Comparison of ENCODE assay signal across 7 mouse cellular contexts in genomic region chr19:37237712-37238437, GRCm38 (mm10). TPM values are rescaled to one million over a fixed set of nuclear protein-coding genes. Genes with fewer than 3 reads are reported as not detected.
A peak's percentile ranks its signal among the peaks of the same experiment; 100 is the strongest.
DNase-seq lines count a peak whose midpoint lies in the region; ATAC-seq and TF ChIP-seq lines count a peak whose summit lies in the region.

No protein-coding gene starts in this region.

- WGBS in forebrain, embryonic 13.5 days = 7% methylated on average over 15 of the region's 15 CpGs

- ATAC-seq in forebrain, embryonic 13.5 days = no peak
- peak; percentile 76 for ATAC-seq in megakaryocyte progenitor cell, adult 5-6 weeks (replicated peaks; ENCODE audit: poor library complexity)

- H3K4me2 ChIP-seq in CH12.LX (ENCODE audit: insufficient read depth, low read depth, poor library complexity, severe bottlenecking) = peak overlapping the region; percentile 83
- H3K4me2 ChIP-seq in forebrain, embryonic 13.5 days = peak overlapping the region; percentile 5; the same call in 1 of the 2 replicates

- TF ChIP-seq POLR2A in CH12.LX (IDR thresholded peaks at IDR 0.05; ENCODE audit: low read depth, low read length) (no peak), MEL (IDR thresholded peaks at IDR 0.05; ENCODE audit: control insufficient read depth in 1 of 2, insufficient read depth in 1 of 2, low read depth in 1 of 2, low read length in 2 of 2, poor library complexity in 1 of 2) (no peak)

- dilution Hi-C loops in CH12.LX (cut with MboI; ENCODE audit: extremely low pct_ligation_motif_present, extremely low pct_unique_long_range_greater_than_20kb, low sequenced_read_pairs) = no loop called here

- H3K36me3 ChIP-seq in CH12.LX (replicated peaks in 1 of 2; ENCODE audit: control insufficient read depth in 1 of 2, insufficient read depth in 1 of 2, low read length in 1 of 2) (no peaks in the 10 kb centered on the region), MEL (ENCODE audit: control insufficient read depth in 1 of 2, insufficient read depth in 2 of 2, low read length in 2 of 2) (peaks cover 0 to 27% of the 10 kb centered on the region in 2 experiments; a peak in 2 of 4 replicates)
- H3K36me3 ChIP-seq in forebrain, embryonic 13.5 days (ENCODE audit: poor library complexity, severe bottlenecking) = no peaks in the 10 kb centered on the region

- H3K27me3 ChIP-seq in CH12.LX (replicated peaks) = no peaks in the 10 kb centered on the region
- no peaks in the 10 kb centered on the region for H3K27me3 ChIP-seq in MEL (ENCODE audit: control insufficient read depth in 1 of 2, insufficient read depth in 2 of 2, low read length in 2 of 2)
- H3K27me3 ChIP-seq in forebrain, embryonic 13.5 days = peaks cover 27% of the 10 kb centered on the region

- in situ Hi-C loops in CH12.LX (cut with MboI; ENCODE audit: low pct_ligation_motif_present, low pct_unique_long_range_greater_than_20kb, low sequenced_read_pairs) = no loop called here

- H3K27ac ChIP-seq in CH12.LX (ENCODE audit: insufficient read depth, low read depth) = no peak overlapping the region
- peak overlapping the region; percentile 81 for H3K27ac ChIP-seq in MEL (ENCODE audit: control insufficient read depth, low read depth, low read length)
- no peak overlapping the region for H3K27ac ChIP-seq in forebrain, embryonic 13.5 days

- TF ChIP-seq CTCF in CH12.LX (conservative IDR thresholded peaks at IDR 0.05 in 1 of 2, IDR thresholded peaks at IDR 0.05 in 1 of 2; ENCODE audit: low read depth in 2 of 2, low read length in 2 of 2) (0 out of 4 replicates have a peak, but pooled peaks of 1 of the 2 experiments have one; percentile 20), MEL (IDR thresholded peaks at IDR 0.05 in 2 of 3, conservative IDR thresholded peaks at IDR 0.05 in 1 of 3; ENCODE audit: control insufficient read depth in 1 of 3, insufficient read depth in 1 of 3, low read depth in 2 of 3, low read length in 3 of 3, poor library complexity in 1 of 3, severe bottlenecking in 1 of 3) (peak in 2 of 3 experiments; percentile 17 to 21; a peak in 3 of 6 replicates)

- TF ChIP-seq EP300 in CH12.LX (IDR thresholded peaks at IDR 0.05; ENCODE audit: low read length) = no peak
- peak; percentile 66 to 96 for TF ChIP-seq EP300 in MEL (IDR thresholded peaks at IDR 0.05; ENCODE audit: low read depth in 1 of 2, low read length in 2 of 2)

- H3K4me1 ChIP-seq in CH12.LX (ENCODE audit: control insufficient read depth in 1 of 2, insufficient read depth in 2 of 2) (peaks cover 3 to 6% of the 10 kb centered on the region in 2 experiments), MEL (ENCODE audit: control insufficient read depth in 1 of 2, insufficient read depth in 2 of 2, low read length in 2 of 2) (peaks cover 21 to 30% of the 10 kb centered on the region in 2 experiments)
- H3K4me1 ChIP-seq in forebrain, embryonic 13.5 days = peaks cover 13% of the 10 kb centered on the region; the same call in 1 of the 2 replicates

- H3K9me3 ChIP-seq in CH12.LX (replicated peaks; ENCODE audit: low read length) (no peaks in the 10 kb centered on the region), MEL (replicated peaks; ENCODE audit: insufficient read depth, low read length) (no peaks in the 10 kb centered on the region)
- no peaks in the 10 kb centered on the region for H3K9me3 ChIP-seq in forebrain, embryonic 13.5 days (replicated peaks)

- DNase-seq in CH12.LX (ENCODE audit: extremely low read depth) (no peak), MEL (ENCODE audit: low read depth, low spot score) (peak; percentile 89)
- no peak for DNase-seq in adrenal gland, postnatal 10 days
- DNase-seq in adrenal gland, adult 8-10 months = no peak
- no peak for DNase-seq in cerebellum, adult 11 months

- H3K79me2 ChIP-seq in CH12.LX (replicated peaks; ENCODE audit: control insufficient read depth, extremely low read depth, insufficient read depth, poor library complexity, severe bottlenecking) (no peaks in the 10 kb centered on the region), MEL (ENCODE audit: control insufficient read depth, insufficient read depth, low read length, poor library complexity) (no peaks in the 10 kb centered on the region)

- H3K9ac ChIP-seq in CH12.LX (ENCODE audit: insufficient read depth, low read depth) (0 out of 2 replicates have a peak overlapping the region, but pooled peaks have one; percentile 42), MEL (ENCODE audit: control insufficient read depth, low read depth, low read length, poor library complexity, severe bottlenecking) (peak overlapping the region; percentile 38)
- H3K9ac ChIP-seq in forebrain, embryonic 13.5 days = no peak overlapping the region

- H3K4me3 ChIP-seq in CH12.LX (replicated peaks in 1 of 3; ENCODE audit: low read depth in 2 of 3, low read length in 2 of 3, poor library complexity in 1 of 3) (peak overlapping the region in 1 of 3 experiments; percentile 5), MEL (ENCODE audit: control insufficient read depth in 1 of 2, insufficient read depth in 1 of 2, low read depth in 2 of 2, low read length in 2 of 2) (peak overlapping the region; percentile 40 to 56)
- no peak overlapping the region for H3K4me3 ChIP-seq in forebrain, embryonic 13.5 days

- TF ChIP-seq RAD21 in CH12.LX (IDR thresholded peaks at IDR 0.05; ENCODE audit: low read depth, low read length) = peak; percentile 1; the same call in 1 of the 2 replicates
- TF ChIP-seq RAD21 in MEL (IDR thresholded peaks at IDR 0.05; ENCODE audit: low read depth, low read length) = peak; percentile 19

TF ChIP-seq in CH12.LX, 34 proteins besides CTCF, POLR2A, EP300 and RAD21:
- TF ChIP-seq PAX5 (IDR thresholded peaks at IDR 0.05; ENCODE audit: low read length) (no peak), ZMIZ1 (IDR thresholded peaks at IDR 0.05; ENCODE audit: low read depth, low read length) (no peak)
TF ChIP-seq in CH12.LX: peak in this region for 0.

TF ChIP-seq in MEL, 35 proteins besides CTCF, POLR2A, EP300 and RAD21:
- TF ChIP-seq RCOR1 (IDR thresholded peaks at IDR 0.05; ENCODE audit: low read depth, low read length) = peak; percentile 61
- TF ChIP-seq SIN3A (IDR thresholded peaks at IDR 0.05; ENCODE audit: low read length) = peak; percentile 69; the same call in 1 of the 2 replicates
- TF ChIP-seq USF1 (IDR thresholded peaks at IDR 0.05; ENCODE audit: low read depth, low read length) = no peak
- TF ChIP-seq MEF2A (IDR thresholded peaks at IDR 0.05; ENCODE audit: extremely low read depth, insufficient replicate concordance, low read depth, low read length, poor library complexity, severe bottlenecking) = peak; percentile 66; the same call in 1 of the 2 replicates
- TF ChIP-seq MXI1 (IDR thresholded peaks at IDR 0.05; ENCODE audit: low read depth, low read length) = peak; percentile 44; the same call in 1 of the 2 replicates
- TF ChIP-seq BHLHE40 (IDR thresholded peaks at IDR 0.05; ENCODE audit: borderline replicate concordance, low read depth, low read length) = peak; percentile 63; the same call in 1 of the 2 replicates
- TF ChIP-seq TAL1 (IDR thresholded peaks at IDR 0.05; ENCODE audit: low read length) = peak; percentile 89
- no peak for TF ChIP-seq MAX (IDR thresholded peaks at IDR 0.05; ENCODE audit: low read length)
- peak; percentile 88 for TF ChIP-seq ETS1 (IDR thresholded peaks at IDR 0.05; ENCODE audit: low read depth, low read length)
- TF ChIP-seq GATA1 (IDR thresholded peaks at IDR 0.05; ENCODE audit: low read depth, low read length) = peak; percentile 79
- no peak; the same call in 1 of the 2 replicates for TF ChIP-seq ZC3H11A (IDR thresholded peaks at IDR 0.05; ENCODE audit: low read depth, low read length)
- peak; percentile 37 for TF ChIP-seq CHD2 (IDR thresholded peaks at IDR 0.05; ENCODE audit: low read length)
- no peak for TF ChIP-seq ELF1 (IDR thresholded peaks at IDR 0.05; ENCODE audit: low read depth, low read length)
- peak; percentile 94; the same call in 1 of the 2 replicates for TF ChIP-seq MAZ (IDR thresholded peaks at IDR 0.05; ENCODE audit: low read depth, low read length)
- TF ChIP-seq MYC (IDR thresholded peaks at IDR 0.05; ENCODE audit: low read depth, low read length) = peak; percentile 6; the same call in 1 of the 2 replicates
- peak; percentile 99 for TF ChIP-seq TCF12 (IDR thresholded peaks at IDR 0.05; ENCODE audit: low read depth, low read length)

RNA-seq across cellular contexts. Expression of gene Cpeb3, which starts 29.5 kb away (rescaled TPM):
- 3.0 and 3.1 TPM in 2 replicates for total RNA-seq in CH12.LX (2012; rRNA removed)
- 1.2 and 1.5 TPM in 2 replicates for total RNA-seq in CH12.LX (2014; rRNA removed)
- 1.4 and 1.5 TPM in 2 replicates for polyA plus RNA-seq in CH12.LX (2012; ENCODE audit: insufficient read length, low read depth)
- total RNA-seq in MEL (2012; rRNA removed) = 0.29 and 0.35 TPM in 2 replicates
- under 1 TPM in 1 of 2 experiments, not detected in 1; 0.93 TPM for polyA plus RNA-seq in MEL (2012; ENCODE audit: insufficient read depth in 1 of 2, insufficient read length in 2 of 2, low read depth in 1 of 2, low replicate concordance in 2 of 2, missing spikeins in 1 of 2)
- 4.2 and 4.8 TPM in 2 replicates for polyA plus RNA-seq in forebrain, embryonic 13.5 days (2015; fragmentation: Nextera tagmentation; extraction: Ambion mirVana)
- 0.34 and 0.49 TPM in 2 replicates for total RNA-seq in megakaryocyte progenitor cell, adult 5-6 weeks (2015)
- total RNA-seq in megakaryocyte progenitor cell, adult 5-6 weeks (2017) = 0.12 and 0.27 TPM in 2 replicates
- 10 to 100 TPM; 14.2 to 26.8 TPM for total RNA-seq in adrenal gland, postnatal 10 days (2021)
- 10 to 100 TPM; 20.4 to 29.9 (median 26.0) TPM for total RNA-seq in adrenal gland, adult 8-10 months (2022)

RNA-seq across cellular contexts. Expression of gene March5, which starts 30.5 kb away (rescaled TPM):
- total RNA-seq in CH12.LX (2012; rRNA removed) = 111 and 137 TPM in 2 replicates
- total RNA-seq in CH12.LX (2014; rRNA removed) = 160 TPM in 2 replicates
- polyA plus RNA-seq in CH12.LX (2012; ENCODE audit: insufficient read length, low read depth) = 118 and 130 TPM in 2 replicates
- total RNA-seq in MEL (2012; rRNA removed) = 65.6 and 68.5 TPM in 2 replicates
- polyA plus RNA-seq in MEL (2012; ENCODE audit: insufficient read depth in 1 of 2, insufficient read length in 2 of 2, low read depth in 1 of 2, low replicate concordance in 2 of 2, missing spikeins in 1 of 2) = 10 to 100 TPM in 1 of 2 experiments, not detected in 1; 83.5 TPM
- 128 and 139 TPM in 2 replicates for polyA plus RNA-seq in forebrain, embryonic 13.5 days (2015; fragmentation: Nextera tagmentation; extraction: Ambion mirVana)
- total RNA-seq in megakaryocyte progenitor cell, adult 5-6 weeks (2015) = 87.2 and 95.3 TPM in 2 replicates
- 49.8 and 52.0 TPM in 2 replicates for total RNA-seq in megakaryocyte progenitor cell, adult 5-6 weeks (2017)
- total RNA-seq in adrenal gland, postnatal 10 days (2021) = 100 to 1,000 TPM; 145 to 152 TPM
- total RNA-seq in adrenal gland, adult 8-10 months (2022) = 100 to 1,000 TPM in 1 of 4 experiments, 10 to 100 TPM in 3; 78.1 to 100 (median 96.2) TPM

Comparison
In these comparisons a context has a peak if more than half of its experiments do, and no peak if none do; other contexts are left out.
1. Of the 35 proteins assayed by ChIP-seq in both MEL and CH12.LX: peak only in MEL: BHLHE40, CHD2, EP300, ETS1, MAZ, MEF2A and 5 more; only in CH12.LX: none; in both: RAD21; in neither: 22; mixed calls (peak in some experiments, not most) for 1.